Mouse (Mus musculus) brain, embryonic 14.5 days (tissue): ENCODE data around the gene Cox10.

Experiments used
- CTCF ChIP-seq: fragments of 200-500 bp; IDR thresholded peaks from 2 replicates; pipeline ENCODE4 v1.5.1; 2012; ENCODE audit warnings: inconsistent platforms, mild to moderate bottlenecking, moderate library complexity, borderline replicate concordance; ENCODE audit not compliant: insufficient read depth, insufficient read length; ENCODE audit errors: extremely low read depth
- POLR2A ChIP-seq: fragments of 200-500 bp; IDR thresholded peaks from 2 replicates; pipeline ENCODE4 v1.6.1; 2012; ENCODE audit warnings: mild to moderate bottlenecking, inconsistent platforms, borderline replicate concordance; ENCODE audit not compliant: poor library complexity, insufficient read depth, insufficient read length, severe bottlenecking; ENCODE audit errors: extremely low read depth

- TF ChIP-seq CTCF (no peak), POLR2A (no peak)
Observed at GRCm38 (mm10) chr11:64027423-64027822, 51.8 kb downstream of the Cox10 start.
